Mouse (Mus musculus) adrenal gland, adult 18-20 months (tissue): ENCODE measurements around the gene Cradd. TPM values are rescaled to one million over a fixed set of nuclear protein-coding genes. Genes with fewer than 3 reads are reported as not detected.

Source experiments
- DNase-seq, 2 experiments: peaks; one replicate each; pipeline ENCODE4 v3.0.0; 2021 to 2022; ENCODE audit warnings: low spot score in 2 of 2
- total RNA-seq, 2 experiments: library from RNA; stranded (reverse); gene quantifications; 1 replicate in 1 of 2; 2 replicates in 1 of 2; pipeline ENCODE4 v1.2.3; 2021

The Cradd gene
- total RNA-seq, 2 experiments from 2014 or later, result 5.4 to 7.3 TPM

DNA sequence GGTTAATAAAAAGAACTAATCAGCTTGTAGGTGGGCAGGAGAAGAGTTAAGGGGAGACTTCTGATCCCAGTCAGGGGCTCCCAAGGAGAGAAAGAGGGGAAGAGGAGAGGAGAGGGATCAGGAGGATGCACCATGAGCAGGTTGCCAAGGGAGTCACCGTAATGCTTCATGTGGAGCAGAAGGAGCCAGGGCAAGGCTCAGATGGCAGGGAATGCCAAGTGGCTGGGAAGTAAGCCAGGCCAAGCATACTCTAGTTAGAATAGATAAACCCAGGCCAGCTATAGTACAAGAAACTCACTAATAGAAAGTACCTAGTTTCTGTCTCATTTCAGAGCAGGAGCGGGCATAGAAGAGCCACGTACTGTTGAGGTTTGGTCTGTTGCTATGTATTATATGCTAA, 43.6 kb downstream of the Cradd start:
- no peak for DNase-seq

DNA sequence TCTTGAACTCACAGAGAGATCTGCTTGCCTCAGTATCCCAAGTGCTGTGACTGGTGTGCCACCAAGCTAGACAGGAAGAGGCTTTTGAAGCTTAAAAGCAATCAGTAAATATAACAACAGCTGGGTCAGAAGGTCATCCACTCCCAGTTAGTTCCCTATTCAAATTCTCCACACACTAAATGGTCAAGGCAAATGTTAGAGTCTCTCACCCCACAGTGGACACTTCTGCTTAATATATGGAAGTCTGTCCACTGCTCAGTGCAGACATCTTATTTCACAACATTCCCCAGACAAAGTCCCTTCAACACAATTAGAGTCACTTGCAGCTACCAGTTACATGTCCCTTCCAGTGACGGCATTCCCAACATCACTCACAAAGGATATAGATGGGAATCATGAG, 44.5 kb downstream of the Cradd start:
- no peak for DNase-seq

DNA sequence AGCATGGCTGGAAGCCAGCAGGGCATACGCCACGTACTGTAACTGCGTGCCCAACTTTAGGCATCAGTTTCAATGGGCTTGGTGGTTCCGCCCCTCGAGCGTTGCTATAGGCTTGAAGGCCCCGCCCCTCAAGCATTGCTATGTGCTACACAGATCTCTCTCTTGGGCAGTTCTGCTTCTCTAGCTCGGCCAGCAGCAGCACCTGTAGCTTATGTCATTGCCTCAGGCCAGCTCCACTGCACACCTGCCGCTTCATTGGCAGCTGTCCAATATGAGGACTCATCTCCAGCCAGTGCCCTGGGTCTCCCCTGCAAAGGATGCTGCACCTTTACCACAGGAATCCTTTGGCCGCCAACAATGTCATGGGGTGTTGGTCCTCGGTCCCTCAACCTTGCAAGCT, 45.8 kb downstream of the Cradd start:
- DNase-seq, result no peak

DNA sequence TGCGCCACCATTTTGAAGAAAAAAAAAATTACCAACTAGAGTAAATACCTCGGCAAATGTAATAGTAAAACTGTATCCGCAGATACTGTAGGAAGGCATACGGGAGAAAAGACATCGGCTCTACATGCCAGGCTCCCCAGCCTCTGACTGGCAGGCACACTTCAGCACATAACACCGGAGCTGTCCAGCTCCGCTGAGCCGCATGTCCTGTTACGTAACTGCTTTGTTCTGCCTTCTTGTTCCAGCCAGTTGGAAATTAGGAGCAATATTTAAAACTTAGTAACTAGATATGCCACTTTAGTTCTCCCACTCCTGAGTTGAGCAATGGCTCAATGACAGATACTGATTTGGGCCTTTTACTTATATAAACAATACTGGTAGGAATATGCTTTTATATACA, 48.4 kb downstream of the Cradd start:
- no peak for DNase-seq

DNA sequence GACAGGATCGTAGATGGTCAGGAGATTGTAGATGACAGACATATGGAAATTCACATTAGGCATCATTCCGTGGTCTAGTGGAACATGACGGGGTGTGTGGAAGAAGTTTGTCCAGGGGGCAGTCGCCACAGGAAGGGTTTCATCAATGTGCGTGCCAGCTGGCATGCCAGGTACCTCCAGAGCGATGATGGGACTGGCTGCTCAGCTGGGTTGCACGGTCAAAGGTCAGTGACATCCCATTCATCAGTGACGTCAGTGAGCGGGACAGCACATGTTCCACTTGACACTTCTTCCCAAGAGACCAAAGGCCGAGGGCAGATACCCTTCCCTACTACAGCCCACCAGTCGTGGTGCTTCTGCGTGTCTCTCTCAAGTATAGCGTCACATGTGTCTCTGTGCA, 50.7 kb downstream of the Cradd start:
- no peak for DNase-seq

DNA sequence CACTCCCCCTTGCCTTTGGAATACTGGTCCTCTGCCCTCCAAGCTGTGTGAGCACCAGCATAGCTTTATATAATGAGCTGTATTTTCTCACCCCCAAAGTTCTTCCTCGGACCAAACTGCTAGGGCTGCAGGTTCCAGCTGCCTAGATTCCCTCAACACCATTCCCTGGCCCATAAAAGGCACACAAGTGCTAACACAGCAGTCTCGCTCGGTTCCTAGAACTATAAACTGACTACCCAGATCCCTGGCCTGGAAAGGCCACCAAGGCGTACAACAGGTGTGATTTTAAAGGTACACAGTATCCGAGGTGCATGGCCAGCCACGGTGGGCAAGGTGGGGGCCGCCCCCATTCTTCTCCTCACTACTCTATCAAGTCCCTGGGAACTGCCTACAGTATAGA, 54.8 kb downstream of the Cradd start:
- no peak for DNase-seq

DNA sequence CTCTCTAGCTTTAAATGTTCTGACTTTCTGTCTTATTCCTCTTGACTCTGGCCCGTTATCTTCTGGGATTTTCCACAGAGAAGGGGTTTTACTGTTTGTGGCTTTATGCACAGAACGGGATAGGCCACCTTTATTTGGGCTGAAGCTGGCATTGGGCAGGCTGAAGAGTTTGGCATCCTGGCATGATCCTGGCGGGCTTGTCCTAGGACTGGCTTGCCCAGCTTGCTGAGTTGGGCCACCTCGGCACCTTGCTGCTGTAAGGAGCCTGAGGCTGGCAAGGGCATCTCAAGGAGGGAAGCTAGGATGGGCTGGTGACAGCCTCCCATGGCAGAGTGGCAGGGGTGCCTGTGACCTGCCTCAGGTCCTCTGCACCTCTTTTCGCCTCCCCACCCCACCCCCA, 55.6 kb downstream of the Cradd start:
- DNase-seq, result no peak

DNA sequence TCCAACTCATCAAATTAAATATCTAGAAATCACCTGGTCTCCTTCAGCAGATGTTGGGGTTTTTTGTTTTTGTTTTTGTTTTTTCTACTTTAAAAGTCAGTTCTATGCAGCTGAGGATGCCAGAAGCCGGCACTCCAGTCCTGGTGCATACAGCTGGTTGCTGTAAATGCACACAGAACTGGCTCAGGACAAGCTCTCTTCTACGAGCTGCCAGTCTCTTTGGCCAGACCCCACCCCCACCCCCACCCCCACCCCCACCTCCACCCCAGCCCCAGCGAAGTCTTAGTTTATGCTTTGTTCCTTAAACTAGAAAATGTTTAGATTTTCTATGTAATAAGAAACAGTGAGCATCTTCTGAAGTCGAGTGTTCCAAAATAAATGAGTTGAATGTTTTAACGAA, 57.0 kb downstream of the Cradd start:
- DNase-seq, result no peak

DNA sequence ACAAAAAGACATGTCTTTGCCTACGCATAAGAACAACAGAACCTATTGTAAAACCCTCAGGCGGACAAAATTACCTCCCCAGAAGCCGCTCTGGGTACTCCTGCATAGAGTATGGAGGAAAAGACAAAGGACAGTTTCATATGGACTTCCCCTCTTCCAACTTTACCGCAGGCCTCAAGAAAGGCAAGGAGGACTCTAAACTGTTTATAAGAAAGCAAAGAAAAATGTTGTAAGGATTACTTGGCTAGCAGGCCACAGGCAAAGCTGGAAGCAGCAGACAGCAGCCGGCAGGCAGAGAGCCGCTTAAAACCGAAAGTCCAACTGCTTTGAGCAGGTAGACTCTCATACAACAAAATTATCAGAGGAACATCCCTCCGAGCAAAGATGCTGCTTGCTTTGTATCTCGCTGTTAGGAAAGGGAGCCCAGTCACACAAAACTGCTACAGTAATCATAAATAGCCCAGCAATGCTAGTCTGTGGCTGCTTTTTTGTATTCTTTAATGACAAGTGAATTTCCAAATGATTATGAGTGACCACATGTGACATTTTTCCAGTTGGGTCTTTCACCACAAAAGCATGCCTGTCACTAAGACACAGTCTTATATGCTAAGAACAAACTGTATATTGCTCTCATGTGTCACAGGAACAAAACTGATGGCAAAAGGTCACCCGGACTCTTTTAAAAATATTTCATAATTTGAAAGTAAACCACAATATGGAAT, 57.7 kb downstream of the Cradd start:
- no peak for DNase-seq

DNA sequence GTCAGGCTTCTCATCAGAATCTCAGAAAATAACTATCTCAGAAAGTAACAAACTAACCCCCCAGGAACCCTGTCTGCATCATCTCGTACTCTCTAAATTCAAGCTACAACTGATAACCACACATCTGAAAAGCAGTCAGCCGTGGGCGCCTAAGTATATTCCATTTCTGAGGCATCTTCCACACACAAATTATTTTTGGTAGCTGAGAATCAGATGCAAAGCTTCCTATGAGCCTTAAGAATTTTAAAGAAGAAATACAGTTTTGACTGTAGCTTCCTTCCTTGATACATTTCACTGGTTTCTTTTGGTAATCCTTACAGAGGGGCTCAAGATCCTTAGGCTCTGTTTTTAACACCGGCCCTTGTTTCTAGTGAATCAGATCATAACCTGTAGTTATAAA, 58.4 kb downstream of the Cradd start:
- no peak for DNase-seq

DNA sequence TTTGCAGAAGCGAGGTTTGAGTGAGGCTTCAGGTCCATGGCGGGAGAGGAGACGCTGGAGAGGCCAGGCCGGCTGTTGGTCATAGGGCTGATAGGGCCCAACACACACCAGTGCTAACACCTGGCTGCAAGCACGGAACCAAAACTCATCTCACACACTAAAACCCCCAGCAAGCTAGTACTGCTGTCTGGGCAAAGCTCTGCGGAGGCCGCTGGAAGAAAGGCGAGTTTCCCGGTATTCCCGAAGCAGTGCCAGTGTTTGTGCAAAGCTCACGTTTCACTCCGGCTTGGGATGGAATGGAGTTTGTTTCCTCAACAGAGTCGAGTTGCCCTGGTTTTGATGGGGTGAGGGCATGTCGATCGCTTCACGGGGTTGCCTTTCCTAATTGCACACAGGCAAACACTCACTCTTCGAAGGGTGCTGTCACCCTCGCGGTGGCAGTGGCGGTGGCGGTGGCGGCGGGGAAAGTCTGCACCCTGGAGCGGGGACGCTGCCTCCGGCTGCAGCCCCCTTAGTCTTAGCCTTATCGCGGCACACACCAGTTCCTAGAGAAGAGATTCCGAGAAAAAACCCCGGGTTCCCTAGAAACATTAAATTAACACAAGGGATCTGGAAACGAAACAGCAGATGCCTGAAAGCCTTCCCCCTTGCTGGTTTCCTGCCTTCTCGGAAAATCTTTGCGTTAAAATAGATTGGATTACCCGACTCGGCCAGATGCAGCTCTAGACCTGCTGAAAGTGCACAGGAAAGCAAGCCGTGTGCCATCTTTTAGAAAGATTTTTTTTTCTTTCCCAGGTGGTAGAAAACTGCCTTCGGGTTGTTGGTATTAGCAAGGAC, 59.2 kb downstream of the Cradd start:
- peak; percentile 52 to 62 for DNase-seq

DNA sequence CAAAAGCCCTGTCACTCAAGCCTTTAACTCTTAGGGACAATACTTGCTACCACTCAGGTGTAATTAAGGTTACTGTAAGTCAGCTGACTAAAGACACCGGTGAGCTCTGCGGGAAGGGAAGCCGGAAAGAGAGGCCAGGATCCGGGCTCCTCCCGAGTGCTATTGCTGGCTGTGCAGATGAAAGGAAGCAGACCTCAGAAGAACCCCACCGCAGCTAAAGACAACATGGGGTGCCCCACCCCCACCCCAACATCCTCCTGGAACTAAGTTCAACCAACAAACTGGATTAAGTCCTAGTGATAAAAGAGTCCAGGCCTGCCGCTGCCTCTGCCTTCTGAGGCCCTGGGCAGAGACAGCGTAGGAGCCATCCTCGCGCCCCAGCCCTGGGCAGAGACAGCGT, 61.5 kb downstream of the Cradd start:
- no peak for DNase-seq

DNA sequence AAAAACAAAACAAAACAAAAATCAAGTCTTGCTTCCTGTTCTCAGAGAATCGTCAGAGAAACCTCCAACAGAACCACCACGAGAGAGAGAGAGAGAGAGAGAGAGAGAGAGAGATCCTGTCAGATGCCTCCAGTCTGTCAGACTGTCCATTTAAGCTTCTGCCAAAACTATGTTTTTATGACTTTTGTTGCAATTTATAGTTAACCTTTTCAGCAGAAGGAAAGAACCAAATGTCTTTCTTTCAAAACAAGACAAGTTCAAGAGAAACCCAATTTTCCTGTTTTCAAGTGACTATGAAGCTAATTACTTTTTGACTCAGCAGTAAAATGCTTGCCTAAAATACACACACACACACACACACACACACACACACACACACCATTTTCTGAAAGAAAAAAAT, 62.7 kb downstream of the Cradd start:
- no peak for DNase-seq

DNA sequence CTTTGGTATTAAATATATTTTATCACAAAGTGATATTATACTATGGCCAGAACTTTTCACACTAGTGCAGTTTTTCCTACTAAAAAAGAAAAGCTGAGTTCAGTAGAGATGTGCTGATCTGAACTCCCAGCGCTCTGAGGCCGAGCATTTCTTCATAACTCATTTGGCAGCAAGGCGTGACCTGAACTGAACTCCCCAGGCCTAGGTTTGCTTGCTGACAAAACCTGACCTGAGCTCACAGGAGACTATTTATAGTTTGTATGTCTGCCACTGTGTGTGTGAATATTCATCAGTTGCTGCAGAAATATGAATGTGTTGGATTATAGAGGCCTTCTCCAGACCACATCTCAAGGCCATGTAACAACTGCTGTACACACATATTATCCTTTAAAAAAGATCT, 63.5 kb downstream of the Cradd start:
- no peak for DNase-seq

DNA sequence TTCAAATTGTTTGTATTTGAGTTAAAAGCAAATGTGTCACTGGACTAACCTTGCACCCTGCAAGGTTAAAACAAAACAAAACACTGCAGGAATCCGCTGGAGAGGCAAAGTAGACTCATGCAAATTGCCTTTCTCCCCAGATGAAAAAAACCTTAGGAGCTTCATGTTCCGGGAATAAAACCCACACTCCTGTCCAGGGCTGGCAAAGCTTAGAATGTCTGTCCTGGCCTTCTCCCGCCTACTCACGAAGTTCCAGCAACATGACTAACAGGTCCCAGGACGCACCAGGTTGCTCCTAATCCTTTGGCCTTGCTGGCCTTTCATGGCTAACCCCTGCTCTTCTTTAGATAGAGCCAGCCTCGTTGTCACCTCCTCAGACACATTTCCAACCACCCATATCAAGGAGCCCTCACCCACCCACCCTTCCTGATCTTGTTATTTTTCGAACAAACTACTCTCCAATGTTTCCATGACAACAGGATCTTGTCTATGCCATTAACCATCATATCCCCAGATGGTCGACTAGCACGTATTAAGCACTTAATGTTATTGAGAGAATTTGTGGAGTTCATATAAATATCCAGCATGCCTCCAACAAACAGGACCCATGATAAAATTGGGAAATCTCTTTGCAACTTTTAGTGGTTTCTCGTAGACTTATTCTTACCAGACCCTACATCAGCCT, 65.3 kb downstream of the Cradd start:
- no peak for DNase-seq

DNA sequence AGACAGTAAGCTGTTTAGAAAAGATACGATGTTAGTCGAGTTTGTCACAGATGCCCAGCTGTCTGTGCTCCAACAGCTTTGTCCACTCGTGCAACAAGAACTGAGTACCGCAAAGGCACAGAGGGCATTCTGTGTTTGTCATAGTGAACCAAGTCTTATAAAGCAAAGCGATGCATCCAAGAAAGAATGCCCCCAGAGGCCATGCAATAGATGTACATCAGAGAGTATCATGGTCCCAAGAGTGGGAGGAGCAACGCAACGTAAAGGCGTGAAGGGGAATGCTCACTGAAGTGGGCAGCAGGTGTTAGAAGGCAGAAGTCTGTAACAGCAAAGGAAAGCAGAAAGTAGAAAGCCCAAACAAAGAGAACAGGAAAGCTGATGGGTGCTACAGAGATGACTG, 66.0 kb downstream of the Cradd start:
- no peak for DNase-seq

DNA sequence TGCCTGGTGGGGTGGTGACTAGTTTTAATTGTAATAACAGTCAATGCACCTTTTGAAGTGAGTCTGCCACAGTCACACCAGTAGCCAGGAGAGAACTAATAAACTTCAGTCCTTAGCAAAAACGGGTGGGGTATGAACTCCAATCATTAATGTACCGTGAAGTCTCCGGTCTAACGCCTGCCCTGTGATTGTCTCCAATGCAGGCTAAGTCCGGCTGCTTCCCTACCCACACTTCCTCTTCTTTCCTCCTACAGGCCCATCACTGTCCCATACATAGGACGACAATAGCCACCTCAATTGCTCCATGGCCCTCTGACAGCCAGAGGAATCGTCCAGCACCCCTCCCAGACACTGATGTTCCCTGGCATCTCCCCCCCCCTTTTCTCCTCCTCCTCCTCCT, 67.8 kb downstream of the Cradd start:
- no peak for DNase-seq

DNA sequence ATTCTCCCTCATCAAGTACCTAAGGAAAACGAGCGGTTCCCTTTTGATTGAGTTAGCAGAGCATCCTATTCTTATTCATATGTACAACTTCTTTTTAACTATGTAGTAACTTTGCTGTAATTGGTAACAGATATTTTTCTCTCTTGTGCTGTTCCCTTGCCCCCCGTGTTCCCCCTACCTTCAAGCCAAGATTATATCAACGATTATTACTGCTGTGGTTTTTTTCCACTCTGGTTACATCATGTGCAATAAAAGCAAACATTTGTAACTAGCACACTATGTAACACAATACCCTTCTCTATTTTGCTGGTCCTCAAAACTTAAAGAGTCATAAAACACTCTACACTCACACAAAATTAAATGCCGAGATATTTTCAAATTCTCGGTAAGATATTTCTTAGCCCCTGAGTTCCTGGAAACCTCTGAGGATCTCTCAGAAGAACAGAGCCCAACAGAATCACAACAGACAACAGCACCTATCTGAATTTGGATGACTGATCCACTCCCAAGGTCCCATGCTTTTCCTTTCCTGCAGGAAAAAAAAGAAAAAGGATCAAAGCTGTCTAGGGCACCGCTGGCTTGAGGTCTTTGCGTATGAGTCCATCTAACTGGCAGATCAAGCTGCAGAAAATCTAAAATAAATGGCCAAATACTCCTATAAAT, 68.8 kb downstream of the Cradd start:
- no peak for DNase-seq

DNA sequence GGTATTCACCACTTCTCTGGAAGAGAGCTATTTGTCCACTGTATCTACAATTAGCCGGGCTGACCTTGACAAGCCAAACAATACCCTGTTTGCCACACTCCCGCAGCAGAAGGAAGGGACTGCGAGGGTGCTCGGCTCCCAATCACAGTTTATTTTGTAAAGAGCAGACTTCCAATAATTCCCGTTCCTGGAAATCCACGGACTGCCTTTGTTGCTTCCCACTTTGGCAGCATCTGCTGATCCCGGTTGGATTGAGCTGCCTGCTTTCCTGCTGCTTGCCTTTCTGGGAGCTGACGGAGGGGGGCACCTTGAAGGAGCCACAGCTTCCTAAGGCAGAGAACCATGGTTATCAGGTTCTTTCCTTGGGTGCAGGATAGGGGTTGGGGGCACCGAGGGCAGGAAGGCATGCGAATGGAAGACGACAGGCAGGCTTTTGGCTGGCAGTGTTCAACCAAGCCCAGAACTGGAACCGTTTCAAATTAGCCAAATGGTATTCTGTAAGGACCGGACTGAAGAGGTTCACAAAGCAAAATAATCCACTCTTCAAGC, 69.4 kb downstream of the Cradd start:
- no peak for DNase-seq

DNA sequence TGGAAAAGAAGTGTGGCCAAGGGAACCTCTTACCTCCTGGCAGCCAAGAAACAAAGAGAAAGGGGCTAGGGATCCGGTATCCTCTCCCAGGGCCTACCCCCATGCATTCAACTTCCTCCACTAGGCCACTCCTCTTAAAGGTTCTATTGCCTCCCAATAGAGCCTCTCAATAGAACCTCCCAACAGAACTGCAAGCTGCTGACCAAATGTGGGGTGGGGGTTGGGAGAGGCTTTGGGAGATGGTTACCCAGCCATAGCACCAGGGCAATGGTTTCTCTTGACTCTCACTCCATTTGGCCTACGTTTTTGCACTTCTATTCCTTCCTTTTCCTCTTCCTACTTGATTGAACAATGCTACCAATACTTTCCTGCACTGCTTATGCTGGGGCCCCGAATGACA, 69.9 kb downstream of the Cradd start:
- DNase-seq, result no peak

DNA sequence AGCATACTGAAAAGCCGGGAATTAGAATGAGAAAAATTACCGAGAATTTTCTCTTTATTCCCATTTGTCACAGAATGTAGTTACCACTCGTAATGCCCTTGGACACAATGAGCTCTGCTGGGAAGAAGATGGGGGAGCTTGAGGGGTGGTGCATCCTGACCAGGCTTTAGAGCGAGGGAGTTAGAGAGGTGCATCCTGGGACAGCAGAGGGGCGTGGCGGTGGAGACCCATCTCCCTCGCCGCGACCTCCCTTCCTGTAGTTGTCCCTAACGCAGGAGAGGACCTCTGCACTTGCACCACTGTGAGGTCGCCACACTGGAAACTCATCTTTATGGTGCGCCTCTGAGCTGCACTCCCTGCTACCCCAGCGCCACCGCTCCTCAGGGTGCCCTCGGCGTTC, 72.3 kb downstream of the Cradd start:
- no peak for DNase-seq
